Mouse (Mus musculus) forebrain, embryonic 11.5 days (tissue): ENCODE data around the gene Olfr45. TPM values are rescaled to one million over a fixed set of nuclear protein-coding genes. Genes with fewer than 3 reads are reported as not detected.
"Not testable (repeated sequence)": the region's sequence is repeated elsewhere in the genome, so short reads cannot be mapped to it uniquely, and the experiment has no call there.

Experiments
- ATAC-seq: fragments of 200-750 bp; cut with Nextera tagmentation; replicated peaks from 2 replicates; pipeline ENCODE4 v1.8.0; 2017; ENCODE audit warnings: moderate TSS enrichment; ENCODE audit not compliant: low FRiP score
- DNase-seq: peaks from one replicate; pipeline ENCODE4 v3.0.0-alpha.2; 2017; ENCODE audit warnings: low spot score
- H3K27ac ChIP-seq: fragments of 300-500 bp; sonication (generic); 2 replicates; pipeline ENCODE4 v1.5.1; 2014; ENCODE audit warnings: low read depth, low read length
- H3K27me3 ChIP-seq: fragments of 300-500 bp; sonication (generic); 2 replicates; pipeline ENCODE4 v1.6.1; 2014; ENCODE audit warnings: mild to moderate bottlenecking, low read length, mixed read lengths; ENCODE audit not compliant: control insufficient read depth, insufficient read depth
- H3K36me3 ChIP-seq: fragments of 300-500 bp; sonication (generic); 2 replicates; pipeline ENCODE4 v1.6.1; 2014; ENCODE audit warnings: mild to moderate bottlenecking, low read length, moderate library complexity, mixed read lengths; ENCODE audit not compliant: control insufficient read depth, insufficient read depth
- H3K4me1 ChIP-seq: fragments of 300-500 bp; sonication (generic); replicated peaks from 2 replicates; pipeline ENCODE4 v1.6.1; 2014; ENCODE audit warnings: low read length, mixed read lengths; ENCODE audit not compliant: control insufficient read depth, insufficient read depth
- H3K4me2 ChIP-seq: fragments of 300-500 bp; sonication (generic); 2 replicates; pipeline ENCODE4 v1.6.1; 2014; ENCODE audit warnings: low read depth, mild to moderate bottlenecking, low read length, moderate library complexity, mixed read lengths; ENCODE audit not compliant: severe bottlenecking
- H3K4me3 ChIP-seq: fragments of 300-500 bp; sonication (generic); 2 replicates; pipeline ENCODE4 v1.5.1; 2014; ENCODE audit warnings: low read depth, low read length
- H3K9ac ChIP-seq: fragments of 300-500 bp; sonication (generic); 2 replicates; pipeline ENCODE4 v1.6.1; 2014; ENCODE audit warnings: low read length
- H3K9me3 ChIP-seq: fragments of 300-500 bp; sonication (generic); 2 replicates; pipeline ENCODE4 v1.6.1; 2016; ENCODE audit warnings: low read length, mixed read lengths; ENCODE audit not compliant: control insufficient read depth
- WGBS: fragments of 180-500 bp; shearing (Covaris S2); extraction: QIAGEN DNeasy Blood & Tissue Kit; methylation state at CpG from one replicate; pipeline ENCODE4 v1.1.7; 2014; 5-methylcytosine and 5-hydroxymethylcytosine counted together
- polyA plus RNA-seq: library from polyadenylated mRNA; unstranded; fragments of >200 nt; fragmentation: Nextera tagmentation; extraction: Ambion mirVana; gene quantifications from 2 replicates; pipeline ENCODE4 v1.2.1, GENCODE M21; 2014

Gene Olfr45
- not detected in 2 replicates for polyA plus RNA-seq

DNA sequence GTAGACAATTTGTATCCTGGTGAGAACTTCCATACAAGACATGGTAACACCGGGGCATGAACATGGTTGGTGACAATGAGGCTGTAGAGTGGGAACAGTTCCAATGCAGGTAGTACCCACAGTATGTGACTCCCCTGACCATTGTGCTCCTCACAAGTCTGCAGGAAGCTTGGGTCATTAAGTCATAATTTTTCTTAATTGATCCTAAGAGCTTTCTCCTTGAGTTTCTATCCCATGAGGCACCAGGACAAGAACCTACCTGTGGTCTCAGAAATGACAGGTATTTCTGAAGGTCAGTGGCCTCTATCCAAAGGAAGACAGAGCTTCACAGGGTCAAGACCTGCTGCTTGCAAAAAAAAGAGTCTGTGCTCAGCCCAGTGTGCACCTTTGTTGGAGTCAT, at the start of gene Olfr45:
Olfr45 (plus strand) TSS at position 301 of the 400 bp plus-strand sequence.
- Histone ChIP-seq H3K4me1 (no peaks in the 10 kb centered on the region), H3K27ac (no peak within 1 kb of the TSS), H3K4me2 (no peak within 1 kb of the TSS), H3K36me3 (no peaks in the 10 kb centered on the region), H3K9ac (no peak within 1 kb of the TSS), H3K4me3 (no peak within 1 kb of the TSS), H3K27me3 (no peaks in the 10 kb centered on the region), H3K9me3 (no peaks in the 10 kb centered on the region)
- 79% methylated on average over 1 of the region's 1 CpGs for WGBS
- no peak for DNase-seq
- no peak for ATAC-seq

DNA sequence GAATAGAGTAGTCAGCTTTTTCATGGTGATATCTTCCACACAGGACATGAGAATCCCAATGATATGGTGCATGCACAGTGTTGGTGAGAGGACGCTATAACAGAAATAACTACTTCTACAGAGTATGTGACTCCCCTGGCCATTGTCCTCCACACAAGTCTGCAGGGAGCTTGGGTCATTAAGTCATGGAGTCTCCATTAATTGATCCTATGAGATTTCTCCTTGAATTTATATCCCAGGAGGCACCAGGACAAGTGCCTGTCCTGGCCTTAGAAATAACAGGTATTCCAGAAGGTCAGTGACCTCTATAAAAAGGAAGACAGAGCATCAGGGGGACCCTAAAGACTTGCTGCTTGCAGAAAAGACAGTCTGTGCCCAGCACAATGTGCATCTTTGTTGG, 35.6 kb upstream of the Olfr45 start, which contains the start of gene Olfr53:
Olfr53 (plus strand) TSS at position 301 of the 400 bp plus-strand sequence.
- no peak within 1 kb of the TSS for H3K27ac ChIP-seq
- H3K9ac ChIP-seq: no peak within 1 kb of the TSS
- H3K36me3 ChIP-seq: no peaks in the 10 kb centered on the region
- no peaks in the 10 kb centered on the region for H3K27me3 ChIP-seq
- no peaks in the 10 kb centered on the region for H3K4me1 ChIP-seq
- DNase-seq (no peak), ATAC-seq (no peak)
- no peak within 1 kb of the TSS for H3K4me2 ChIP-seq
- no peaks in the 10 kb centered on the region for H3K9me3 ChIP-seq
- H3K4me3 ChIP-seq: no peak within 1 kb of the TSS
- 79% methylated on average over 1 of the region's 1 CpGs for WGBS

DNA sequence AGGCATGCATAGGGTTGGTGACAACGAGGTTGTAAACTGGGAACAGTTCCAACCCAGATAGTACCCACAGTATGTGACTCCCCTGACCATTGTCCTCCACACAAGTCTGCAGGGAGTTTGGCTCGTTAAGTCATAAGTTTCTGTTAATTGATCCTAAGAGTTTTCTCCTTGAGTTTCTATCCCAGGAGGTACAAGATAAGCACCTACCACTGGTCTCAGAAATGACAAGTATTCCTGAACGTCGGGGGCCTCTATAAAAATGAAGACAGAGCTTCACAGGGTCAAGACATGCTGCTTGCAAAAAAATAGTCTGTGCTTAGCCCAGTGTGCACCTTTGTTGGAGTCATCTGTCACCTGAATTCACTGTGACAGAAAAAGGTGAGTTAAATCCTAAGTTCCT, 22.1 kb upstream of the Olfr45 start, which contains the start of gene Olfr539:
Olfr539 (plus strand) TSS at position 301 of the 400 bp plus-strand sequence.
- no peak within 1 kb of the TSS for H3K4me2 ChIP-seq

DNA sequence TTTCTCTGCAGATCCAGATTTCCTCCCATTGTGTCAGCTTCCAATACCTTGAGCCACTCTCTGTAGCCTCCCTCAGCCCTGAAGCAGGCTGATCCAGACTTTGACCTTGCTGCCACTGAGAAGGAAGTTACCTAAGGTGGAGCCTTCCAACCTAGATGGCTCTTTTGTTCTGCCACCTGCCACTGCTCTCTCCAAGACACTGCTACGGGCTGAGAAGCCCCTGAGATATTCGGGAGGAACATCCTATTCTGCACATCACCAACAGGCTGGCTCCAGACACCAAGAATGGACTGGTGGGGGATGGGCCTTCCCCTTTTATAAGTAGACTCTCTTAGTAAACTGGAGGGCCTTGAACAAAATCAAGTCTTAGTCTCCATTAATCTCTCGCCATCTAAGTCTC, 11.1 kb upstream of the Olfr45 start:
- not testable (repeated sequence) for H3K4me2 ChIP-seq, H3K4me1 ChIP-seq, H3K4me3 ChIP-seq, H3K9me3 ChIP-seq, H3K9ac ChIP-seq, DNase-seq, H3K36me3 ChIP-seq, ATAC-seq, H3K27ac ChIP-seq, H3K27me3 ChIP-seq
- 91% methylated on average over 3 of the region's 3 CpGs for WGBS

More for the DNA sequence above, 22.1 kb upstream of the Olfr45 start, which contains the start of gene Olfr539:
- no peak within 1 kb of the TSS for H3K27ac ChIP-seq
- H3K4me1 ChIP-seq: no peaks in the 10 kb centered on the region
- no peaks in the 10 kb centered on the region for H3K27me3 ChIP-seq
- H3K9ac ChIP-seq: no peak within 1 kb of the TSS
- DNase-seq (no peak), ATAC-seq (no peak)
- no peak within 1 kb of the TSS for H3K4me3 ChIP-seq
- 78% methylated on average over 4 of the region's 4 CpGs for WGBS
- no peaks in the 10 kb centered on the region for H3K9me3 ChIP-seq
- H3K36me3 ChIP-seq: no peaks in the 10 kb centered on the region

DNA sequence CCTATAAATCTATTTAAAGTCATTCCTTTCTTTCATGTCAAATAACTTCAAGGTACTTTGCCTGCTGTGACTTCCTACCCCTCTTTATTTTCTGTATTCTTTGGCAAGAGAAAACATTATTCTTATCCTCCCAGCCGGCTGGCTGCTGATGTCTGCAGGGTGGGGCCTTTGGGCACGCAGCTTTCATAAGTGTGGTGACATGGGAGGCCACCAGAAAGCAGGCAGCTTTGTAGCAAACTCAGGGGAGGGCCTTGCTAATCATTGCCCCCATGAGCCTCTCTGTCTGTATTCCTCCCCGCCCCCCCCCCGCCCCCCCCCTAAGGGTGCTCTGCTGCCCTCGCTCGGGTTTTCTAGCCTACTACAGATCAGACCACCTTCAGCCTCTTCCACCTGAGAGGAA, 5.9 kb upstream of the Olfr45 start:
- no peak overlapping the region for H3K4me2 ChIP-seq
- no peak overlapping the region for H3K9ac ChIP-seq
- no peaks in the 10 kb centered on the region for H3K36me3 ChIP-seq
- H3K27ac ChIP-seq: no peak overlapping the region
- no peak overlapping the region for H3K4me3 ChIP-seq
- no peaks in the 10 kb centered on the region for H3K27me3 ChIP-seq
- no peaks in the 10 kb centered on the region for H3K9me3 ChIP-seq
- H3K4me1 ChIP-seq: peaks cover 4% of the 10 kb centered on the region
- ATAC-seq: no peak
- WGBS: 9% methylated on average over 5 of the region's 6 CpGs
- DNase-seq: no peak

DNA sequence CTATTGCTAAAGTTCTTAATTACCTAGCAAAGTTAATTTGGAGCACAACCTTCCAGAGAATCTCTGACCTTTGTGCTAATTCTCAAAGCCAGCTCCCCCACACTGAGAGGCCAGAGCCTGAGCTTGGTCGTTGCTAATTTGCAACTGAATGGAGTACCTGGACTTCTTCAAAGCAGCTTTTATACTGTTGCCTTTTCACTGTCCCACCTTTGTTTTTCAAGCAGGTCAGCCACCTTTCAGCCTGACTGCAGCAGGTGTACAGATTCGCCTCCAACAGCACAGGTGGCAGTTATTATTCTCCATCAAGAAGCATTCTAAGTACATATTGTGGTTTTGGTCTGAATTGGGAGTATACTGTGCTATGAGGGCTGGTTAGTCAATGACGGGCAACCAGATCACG, 2.2 kb upstream of the Olfr45 start:
- H3K27ac ChIP-seq, DNase-seq, H3K4me1 ChIP-seq, H3K4me2 ChIP-seq, H3K27me3 ChIP-seq, H3K36me3 ChIP-seq, ATAC-seq, H3K9me3 ChIP-seq, H3K4me3 ChIP-seq, H3K9ac ChIP-seq: not testable (repeated sequence)
- 69% methylated on average over 4 of the region's 4 CpGs for WGBS

DNA sequence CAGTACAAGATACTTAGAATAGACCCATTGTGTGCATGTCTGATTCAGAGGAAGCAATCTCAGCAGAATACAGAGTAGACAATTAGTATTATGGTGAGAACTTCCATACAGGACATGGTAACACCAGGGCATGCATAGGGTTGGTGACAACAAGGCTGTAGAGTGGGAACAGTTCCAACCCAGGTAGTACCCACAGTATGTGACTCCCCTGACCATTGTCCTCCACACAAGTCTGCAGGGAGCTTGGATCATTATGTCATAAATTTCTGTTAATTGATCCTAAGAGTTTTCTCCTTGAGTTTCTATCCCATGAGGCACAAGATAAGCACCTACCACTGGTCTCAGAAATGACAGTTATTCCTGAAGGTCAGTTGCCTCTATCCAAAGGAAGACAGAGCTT, 15.2 kb downstream of the Olfr45 start, which contains the start of gene Olfr541:
Olfr541 (plus strand) TSS at position 301 of the 400 bp plus-strand sequence.
- Histone ChIP-seq H3K9me3 (no peaks in the 10 kb centered on the region), H3K4me2 (no peak within 1 kb of the TSS), H3K27ac (no peak within 1 kb of the TSS), H3K9ac (no peak within 1 kb of the TSS), H3K4me3 (no peak within 1 kb of the TSS), H3K36me3 (no peaks in the 10 kb centered on the region), H3K4me1 (no peaks in the 10 kb centered on the region), H3K27me3 (no peaks in the 10 kb centered on the region)
- ATAC-seq: no peak
- no peak for DNase-seq

DNA sequence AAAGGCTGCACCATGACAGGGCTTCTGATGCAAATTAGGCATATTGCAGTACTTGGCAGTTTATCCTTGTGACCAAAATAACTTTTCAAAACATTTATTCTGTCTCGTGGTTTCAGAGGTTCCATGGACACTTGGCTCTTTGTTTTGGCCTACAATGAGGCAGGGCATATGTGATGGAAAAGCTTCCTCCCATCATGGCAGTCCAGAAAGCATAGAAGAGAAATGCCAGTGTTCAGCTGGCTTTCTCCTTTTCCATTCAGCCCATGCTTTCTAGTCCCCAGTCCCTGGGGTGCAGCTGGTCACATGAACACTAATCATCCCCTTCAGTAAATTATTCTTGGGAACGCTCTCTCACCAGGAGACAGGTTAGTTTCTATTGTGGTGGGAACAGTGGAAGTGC, 24.6 kb downstream of the Olfr45 start:
- DNase-seq: no peak
- Histone ChIP-seq H3K9me3 (no peaks in the 10 kb centered on the region), H3K4me2 (no peak overlapping the region), H3K4me1 (no peaks in the 10 kb centered on the region), H3K9ac (no peak overlapping the region), H3K27me3 (no peaks in the 10 kb centered on the region), H3K27ac (no peak overlapping the region), H3K36me3 (no peaks in the 10 kb centered on the region), H3K4me3 (no peak overlapping the region)
- 31% methylated on average over 2 of the region's 2 CpGs for WGBS
- no peak; the same call in 1 of the 2 replicates for ATAC-seq

DNA sequence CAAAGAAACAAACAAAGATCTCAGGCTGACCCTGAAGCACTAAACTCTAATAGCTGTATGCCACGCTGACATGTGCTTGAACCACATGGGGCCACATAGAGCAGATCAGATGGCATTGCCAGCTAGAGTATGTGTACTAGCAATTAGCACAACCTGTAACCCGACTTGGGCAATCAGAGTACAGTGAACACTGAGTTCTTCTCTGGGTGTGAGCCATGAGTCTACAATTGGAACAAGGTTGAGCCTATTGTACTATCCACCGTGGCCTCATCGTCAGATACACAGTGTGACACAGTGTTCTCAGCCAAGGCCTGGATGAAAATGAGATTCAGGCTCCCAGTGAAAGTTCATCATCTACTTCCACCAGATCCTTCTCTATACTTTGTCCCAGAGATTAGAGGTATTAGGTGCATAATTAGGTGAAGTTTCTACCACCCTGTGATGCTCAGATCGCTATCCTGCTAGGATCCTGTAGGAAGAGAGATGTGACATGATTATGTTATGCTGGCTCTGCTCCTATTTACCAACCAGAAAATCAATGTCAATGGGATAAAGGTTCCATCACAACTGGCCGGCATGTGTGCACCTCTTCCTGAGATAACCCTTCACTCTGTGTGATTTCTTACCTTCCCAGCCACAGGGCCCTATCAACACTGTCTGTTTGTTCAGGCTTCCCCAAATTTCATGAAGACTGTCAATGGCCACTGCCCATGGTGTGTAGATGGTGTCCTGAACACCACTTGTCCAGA, 26.0 kb downstream of the Olfr45 start:
- no peaks in the 10 kb centered on the region for H3K9me3 ChIP-seq
- H3K4me3 ChIP-seq: no peak overlapping the region
- H3K4me1 ChIP-seq: no peaks in the 10 kb centered on the region
- H3K27me3 ChIP-seq: no peaks in the 10 kb centered on the region
- no peak overlapping the region for H3K9ac ChIP-seq
- ATAC-seq: no peak
- H3K27ac ChIP-seq: no peak overlapping the region
- DNase-seq: no peak
- WGBS: 84% methylated on average over 6 of the region's 6 CpGs
- H3K4me2 ChIP-seq: no peak overlapping the region
- no peaks in the 10 kb centered on the region for H3K36me3 ChIP-seq
